Mouse (Mus musculus) midbrain, embryonic 12.5 days (tissue): ENCODE results near the gene Ecel1. TPM values are rescaled to one million over a fixed set of nuclear protein-coding genes. Genes with fewer than 3 reads are reported as not detected.

ENCODE experiments used
- ATAC-seq: fragments of 200-750 bp; cut with Nextera tagmentation; 2 replicates; pipeline ENCODE4 v1.8.0; 2017; ENCODE audit warnings: low read depth, moderate TSS enrichment, moderate library complexity; ENCODE audit not compliant: low FRiP score
- H3K27ac ChIP-seq: fragments of 300-500 bp; sonication (generic); replicated peaks from 2 replicates; pipeline ENCODE4 v1.5.1; 2016; ENCODE audit warnings: mild to moderate bottlenecking
- H3K27me3 ChIP-seq: fragments of 300-500 bp; sonication (generic); 2 replicates; pipeline ENCODE4 v1.6.1; 2016; ENCODE audit warnings: mild to moderate bottlenecking
- H3K36me3 ChIP-seq: fragments of 300-500 bp; sonication (generic); 2 replicates; pipeline ENCODE4 v1.6.1; 2016
- H3K4me1 ChIP-seq: fragments of 300-500 bp; sonication (generic); 2 replicates; pipeline ENCODE4 v1.6.1; 2016
- H3K4me2 ChIP-seq: fragments of 300-500 bp; sonication (generic); replicated peaks from 2 replicates; pipeline ENCODE4 v1.6.1; 2016; ENCODE audit warnings: mild to moderate bottlenecking, moderate library complexity
- H3K4me3 ChIP-seq: fragments of 300-500 bp; sonication (generic); 2 replicates; pipeline ENCODE4 v1.5.1; 2016; ENCODE audit warnings: mild to moderate bottlenecking
- H3K9ac ChIP-seq: fragments of 300-500 bp; sonication (generic); replicated peaks from 2 replicates; pipeline ENCODE4 v1.6.1; 2016; ENCODE audit warnings: mild to moderate bottlenecking, moderate library complexity
- H3K9me3 ChIP-seq: fragments of 300-500 bp; sonication (generic); 2 replicates; pipeline ENCODE4 v1.6.1; 2016; ENCODE audit warnings: mild to moderate bottlenecking
- WGBS: fragments of 180-500 bp; shearing (Covaris S2); methylation state at CpG from one replicate; pipeline ENCODE4 v1.1.7; 2016; 5-methylcytosine and 5-hydroxymethylcytosine counted together
- polyA plus RNA-seq: library from polyadenylated mRNA; unstranded; fragments of >200 nt; fragmentation: Nextera tagmentation; extraction: Ambion mirVana; gene quantifications from 2 replicates; pipeline ENCODE4 v1.2.1, GENCODE M21; 2016

Ecel1 gene
- polyA plus RNA-seq, 1 experiment from 2014 or later: 7.5 TPM

GRCm38 (mm10) chr1:87127206-87128030 is 28.9 kb downstream of the Ecel1 start:
- no peak for ATAC-seq
- peak overlapping the region; percentile 24 for H3K4me3 ChIP-seq
- H3K4me2 ChIP-seq: peak overlapping the region; percentile 35
- H3K36me3 ChIP-seq: no peaks in the 10 kb centered on the region
- no peak overlapping the region for H3K9ac ChIP-seq
- WGBS: 9% methylated on average over 43 of the region's 43 CpGs
- 0 out of 2 replicates have a peak, but pooled peaks cover 5% of the 10 kb centered on the region for H3K4me1 ChIP-seq
- no peaks in the 10 kb centered on the region for H3K9me3 ChIP-seq
- H3K27ac ChIP-seq: no peak overlapping the region
- H3K27me3 ChIP-seq: peaks cover 41% of the 10 kb centered on the region

GRCm38 (mm10) chr1:87124673-87125072 is 31.6 kb downstream of the Ecel1 start, which contains the start of gene Akp3:
Akp3 (plus strand) TSS chr1:87124973.
- ATAC-seq: no peak
- Histone ChIP-seq H3K4me2 (no peak within 1 kb of the TSS), H3K4me1 (0 out of 2 replicates have a peak, but pooled peaks cover 5% of the 10 kb centered on the region), H3K36me3 (no peaks in the 10 kb centered on the region), H3K9ac (no peak within 1 kb of the TSS), H3K27ac (no peak within 1 kb of the TSS), H3K4me3 (no peak within 1 kb of the TSS), H3K9me3 (no peaks in the 10 kb centered on the region), H3K27me3 (peaks cover 41% of the 10 kb centered on the region)
- 76% methylated on average over 6 of the region's 6 CpGs for WGBS

- no peaks in the 10 kb centered on the region for H3K27me3 ChIP-seq
- H3K9me3 ChIP-seq: no peaks in the 10 kb centered on the region
- H3K9ac ChIP-seq: no peak overlapping the region
- H3K27ac ChIP-seq: no peak overlapping the region
- H3K4me1 ChIP-seq: no peaks in the 10 kb centered on the region
- WGBS: 91% methylated on average over 1 of the region's 1 CpGs
- H3K4me2 ChIP-seq: no peak overlapping the region
- no peak for ATAC-seq
- H3K4me3 ChIP-seq: no peak overlapping the region
- H3K36me3 ChIP-seq: no peaks in the 10 kb centered on the region
These were observed 41.5 kb downstream of the Ecel1 start for GRCm38 (mm10) chr1:87114784-87115183.

- WGBS: 39% methylated on average over 9 of the region's 9 CpGs
- ATAC-seq: no peak
- Histone ChIP-seq H3K4me1 (no peaks in the 10 kb centered on the region), H3K4me2 (no peak overlapping the region), H3K9ac (no peak overlapping the region), H3K4me3 (no peak overlapping the region), H3K36me3 (no peaks in the 10 kb centered on the region), H3K9me3 (no peaks in the 10 kb centered on the region), H3K27ac (no peak overlapping the region), H3K27me3 (no peaks in the 10 kb centered on the region)
These were observed 44.5 kb downstream of the Ecel1 start for GRCm38 (mm10) chr1:87111719-87112354.

GRCm38 (mm10) chr1:87108564-87108963 is 47.8 kb downstream of the Ecel1 start:
- Histone ChIP-seq H3K9me3 (no peaks in the 10 kb centered on the region), H3K27ac (no peak overlapping the region), H3K4me2 (no peak overlapping the region), H3K4me3 (no peak overlapping the region), H3K4me1 (no peaks in the 10 kb centered on the region), H3K27me3 (no peaks in the 10 kb centered on the region), H3K36me3 (no peaks in the 10 kb centered on the region), H3K9ac (no peak overlapping the region)
- no peak for ATAC-seq
- WGBS: 88% methylated on average over 4 of the region's 4 CpGs

- Histone ChIP-seq H3K27me3 (no peaks in the 10 kb centered on the region), H3K36me3 (no peaks in the 10 kb centered on the region), H3K4me2 (no peak overlapping the region), H3K9me3 (no peaks in the 10 kb centered on the region), H3K4me3 (no peak overlapping the region), H3K4me1 (no peaks in the 10 kb centered on the region), H3K9ac (no peak overlapping the region), H3K27ac (no peak overlapping the region)
- ATAC-seq: no peak
- 84% methylated on average over 8 of the region's 8 CpGs for WGBS
These were observed 49.8 kb downstream of the Ecel1 start for GRCm38 (mm10) chr1:87106536-87106935.

GRCm38 (mm10) chr1:87103936-87104335 is 52.4 kb downstream of the Ecel1 start:
- H3K27me3 ChIP-seq: peaks cover 14% of the 10 kb centered on the region
- no peak overlapping the region for H3K4me3 ChIP-seq
- 88% methylated on average over 1 of the region's 1 CpGs for WGBS
- H3K27ac ChIP-seq: no peak overlapping the region
- H3K4me2 ChIP-seq: no peak overlapping the region
- no peak for ATAC-seq
- no peaks in the 10 kb centered on the region for H3K36me3 ChIP-seq
- no peaks in the 10 kb centered on the region for H3K9me3 ChIP-seq
- no peaks in the 10 kb centered on the region for H3K4me1 ChIP-seq
- no peak overlapping the region for H3K9ac ChIP-seq

- no peaks in the 10 kb centered on the region for H3K9me3 ChIP-seq
- 78% methylated on average over 3 of the region's 3 CpGs for WGBS
- H3K36me3 ChIP-seq: no peaks in the 10 kb centered on the region
- H3K4me3 ChIP-seq: no peak overlapping the region
- peaks cover 5% of the 10 kb centered on the region for H3K4me1 ChIP-seq
- peaks cover 24% of the 10 kb centered on the region for H3K27me3 ChIP-seq
- H3K27ac ChIP-seq: no peak overlapping the region
- no peak for ATAC-seq
- H3K9ac ChIP-seq: no peak overlapping the region
- H3K4me2 ChIP-seq: no peak overlapping the region
These were observed 54.2 kb downstream of the Ecel1 start for GRCm38 (mm10) chr1:87102114-87102513.

- WGBS: 90% methylated on average over 1 of the region's 1 CpGs
- H3K36me3 ChIP-seq: no peaks in the 10 kb centered on the region
- no peak within 1 kb of the TSS for H3K4me2 ChIP-seq
- no peak within 1 kb of the TSS for H3K4me3 ChIP-seq
- H3K9me3 ChIP-seq: no peaks in the 10 kb centered on the region
- no peak for ATAC-seq
- peaks cover 5% of the 10 kb centered on the region for H3K4me1 ChIP-seq
- peaks cover 30% of the 10 kb centered on the region for H3K27me3 ChIP-seq
- H3K27ac ChIP-seq: no peak within 1 kb of the TSS
- no peak within 1 kb of the TSS for H3K9ac ChIP-seq
These were observed 54.9 kb downstream of the Ecel1 start, which contains the start of gene Alpi for GRCm38 (mm10) chr1:87101411-87101810. Alpi (minus strand) TSS chr1:87101606.

GRCm38 (mm10) chr1:87098358-87098975 is 57.9 kb downstream of the Ecel1 start:
- WGBS: 14% methylated on average over 30 of the region's 30 CpGs
- H3K4me2 ChIP-seq: peak overlapping the region; percentile 43
- H3K36me3 ChIP-seq: no peaks in the 10 kb centered on the region

More at GRCm38 (mm10) chr1:87098358-87098975, 57.9 kb downstream of the Ecel1 start:
- ATAC-seq: peak; percentile 76
- H3K9me3 ChIP-seq: no peaks in the 10 kb centered on the region
- H3K4me3 ChIP-seq: no peak overlapping the region
- peaks cover 30% of the 10 kb centered on the region for H3K27me3 ChIP-seq
- H3K9ac ChIP-seq: no peak overlapping the region
- peaks cover 5% of the 10 kb centered on the region for H3K4me1 ChIP-seq
- H3K27ac ChIP-seq: no peak overlapping the region
